Mouse (Mus musculus) heart, postnatal 0 days (tissue): ENCODE measurements around the gene Gfra4.

Source experiments
- CTCF ChIP-seq: IDR thresholded peaks from 2 replicates; pipeline ENCODE4 v1.5.1; 2016; ENCODE audit warnings: antibody characterized with exemption, control low read depth, low read depth
- EP300 ChIP-seq: IDR thresholded peaks from 2 replicates; pipeline ENCODE4 v1.6.1; 2016; ENCODE audit warnings: antibody characterized with exemption, low read depth

- TF ChIP-seq CTCF (no peak), EP300 (no peak)
Observed at GRCm38 (mm10) chr2:131038197-131038596, 4.7 kb downstream of the Gfra4 start.
